Mouse (Mus musculus) liver, postnatal 0 days (tissue): ENCODE results near the gene Plpp1.

Source experiments
- CTCF ChIP-seq: sonication (generic); IDR thresholded peaks from 2 replicates; pipeline ENCODE4 v1.5.1; 2016; ENCODE audit warnings: antibody characterized with exemption, low read depth
- EP300 ChIP-seq: IDR thresholded peaks from 2 replicates; pipeline ENCODE4 v1.6.1; 2016; ENCODE audit warnings: antibody characterized with exemption, low read depth, mild to moderate bottlenecking

DNA sequence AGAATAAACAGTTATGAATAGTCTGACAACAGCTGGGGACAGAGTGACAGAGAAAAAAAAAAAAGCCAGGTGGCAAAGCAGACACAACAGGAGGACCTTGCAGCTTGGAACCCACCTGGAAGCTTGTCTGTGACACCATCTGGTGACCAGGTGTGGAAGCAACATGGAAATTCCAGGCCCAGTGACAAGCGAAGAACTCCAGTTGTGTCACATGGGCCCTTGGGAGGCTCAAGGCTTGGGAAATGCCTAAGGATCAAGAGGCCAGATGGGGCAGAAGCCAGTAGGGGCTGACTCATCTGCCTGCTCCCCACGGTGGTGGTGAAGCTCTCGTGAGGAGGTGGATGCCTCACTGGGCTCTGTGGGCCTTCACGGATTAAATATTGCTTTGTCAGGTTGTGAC, 45.7 kb upstream of the Plpp1 start:
- TF ChIP-seq CTCF (no peak), EP300 (no peak)
